Mouse (Mus musculus) limb, embryonic 11.5 days (tissue): ENCODE results near the gene Ifrd2. TPM values are rescaled to one million over a fixed set of nuclear protein-coding genes. Genes with fewer than 3 reads are reported as not detected.

Experiments
- ATAC-seq: fragments of 200-750 bp; cut with Nextera tagmentation; 2 replicates; pipeline ENCODE4 v1.8.0; 2017; ENCODE audit warnings: low read depth; ENCODE audit not compliant: insufficient number of reproducible peaks, low FRiP score, low TSS enrichment
- DNase-seq: peaks from one replicate; pipeline ENCODE4 v3.0.0-alpha.2; 2015; ENCODE audit warnings: low spot score
- H3K27ac ChIP-seq: fragments of 300-500 bp; sonication (generic); replicated peaks from 2 replicates; pipeline ENCODE4 v1.5.1; 2014; ENCODE audit warnings: low read depth, mild to moderate bottlenecking, low read length
- H3K27me3 ChIP-seq: fragments of 300-500 bp; sonication (generic); 2 replicates; pipeline ENCODE4 v1.6.1; 2014; ENCODE audit warnings: mild to moderate bottlenecking, low read length, mixed read lengths; ENCODE audit not compliant: control insufficient read depth, insufficient read depth
- H3K36me3 ChIP-seq: fragments of 300-500 bp; sonication (generic); 2 replicates; pipeline ENCODE4 v1.6.1; 2014; ENCODE audit warnings: mild to moderate bottlenecking, low read length, moderate library complexity, mixed read lengths; ENCODE audit not compliant: control insufficient read depth, insufficient read depth
- H3K4me1 ChIP-seq: fragments of 300-500 bp; sonication (generic); 2 replicates; pipeline ENCODE4 v1.6.1; 2014; ENCODE audit warnings: low read length, mixed read lengths; ENCODE audit not compliant: control insufficient read depth, insufficient read depth
- H3K4me2 ChIP-seq: fragments of 300-500 bp; sonication (generic); 2 replicates; pipeline ENCODE4 v1.6.1; 2014; ENCODE audit warnings: low read depth, mild to moderate bottlenecking, moderate library complexity; ENCODE audit not compliant: severe bottlenecking
- H3K4me3 ChIP-seq: fragments of 300-500 bp; sonication (generic); 2 replicates; pipeline ENCODE4 v1.5.1; 2014; ENCODE audit warnings: low read depth, low read length
- H3K9ac ChIP-seq: fragments of 300-500 bp; sonication (generic); 2 replicates; pipeline ENCODE4 v1.6.1; 2014; ENCODE audit warnings: mild to moderate bottlenecking, low read length
- H3K9me3 ChIP-seq: fragments of 300-500 bp; sonication (generic); 2 replicates; pipeline ENCODE4 v1.6.1; 2016; ENCODE audit warnings: low read length; ENCODE audit not compliant: control insufficient read depth
- WGBS: fragments of 180-500 bp; shearing (Covaris S2); extraction: QIAGEN DNeasy Blood & Tissue Kit; methylation state at CpG from one replicate; pipeline ENCODE4 v1.1.7; 2014; 5-methylcytosine and 5-hydroxymethylcytosine counted together
- polyA plus RNA-seq: library from polyadenylated mRNA; unstranded; fragments of >200 nt; fragmentation: Nextera tagmentation; extraction: Ambion mirVana; gene quantifications from 2 replicates; pipeline ENCODE4 v1.2.1, GENCODE M21; 2014

Ifrd2 gene
- polyA plus RNA-seq, 1 experiment from 2014 or later, result 49.0 TPM

GRCm38 (mm10) chr9:107594281-107595062 is 7.0 kb downstream of the Ifrd2 start:
- WGBS, result 75% methylated on average over 8 of the region's 8 CpGs
- no peaks in the 10 kb centered on the region for H3K4me1 ChIP-seq
- H3K27me3 ChIP-seq, result no peaks in the 10 kb centered on the region
- no peak overlapping the region for H3K27ac ChIP-seq
- ATAC-seq, result no peak
- H3K9ac ChIP-seq, result no peak overlapping the region
- no peaks in the 10 kb centered on the region for H3K9me3 ChIP-seq
- peaks cover 27% of the 10 kb centered on the region for H3K36me3 ChIP-seq
- no peak overlapping the region for H3K4me2 ChIP-seq
- no peak for DNase-seq
- H3K4me3 ChIP-seq, result no peak overlapping the region

GRCm38 (mm10) chr9:107596619-107597569 is 9.5 kb downstream of the Ifrd2 start:
- H3K27me3 ChIP-seq, result no peaks in the 10 kb centered on the region
- no peak overlapping the region for H3K27ac ChIP-seq
- ATAC-seq (no peak), DNase-seq (no peak)
- no peak overlapping the region for H3K4me2 ChIP-seq
- no peak overlapping the region for H3K4me3 ChIP-seq
- no peaks in the 10 kb centered on the region for H3K4me1 ChIP-seq
- no peak overlapping the region for H3K9ac ChIP-seq
- WGBS, result 92% methylated on average over 11 of the region's 11 CpGs
- H3K9me3 ChIP-seq, result no peaks in the 10 kb centered on the region
- peaks cover 12% of the 10 kb centered on the region for H3K36me3 ChIP-seq

DNA sequence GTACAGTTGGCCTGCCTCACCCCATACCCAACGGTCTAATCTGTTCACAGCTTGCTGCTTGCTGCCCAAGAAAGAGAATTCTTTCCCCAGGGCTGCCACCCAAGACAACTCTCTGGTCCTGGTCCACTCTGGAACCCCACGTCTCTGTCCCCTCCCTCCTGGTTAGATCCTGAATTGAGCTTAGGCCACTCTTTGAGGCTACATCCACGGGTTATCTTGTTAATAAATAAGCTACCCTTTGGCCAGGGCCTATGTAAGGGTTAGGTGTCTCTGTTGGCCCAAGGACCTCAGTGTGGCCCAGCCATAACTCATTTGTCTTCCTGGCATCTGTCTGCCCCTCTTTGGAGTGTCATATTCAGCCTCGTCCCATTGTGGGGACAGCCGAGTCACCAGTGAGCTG is 10.9 kb downstream of the Ifrd2 start:
- Histone ChIP-seq H3K4me1 (peaks cover 4% of the 10 kb centered on the region), H3K27ac (no peak overlapping the region), H3K9ac (no peak overlapping the region), H3K36me3 (peaks cover 5% of the 10 kb centered on the region), H3K4me3 (no peak overlapping the region), H3K4me2 (no peak overlapping the region), H3K9me3 (no peaks in the 10 kb centered on the region), H3K27me3 (no peaks in the 10 kb centered on the region)
- DNase-seq (no peak), ATAC-seq (no peak)
- 77% methylated on average over 5 of the region's 5 CpGs for WGBS

DNA sequence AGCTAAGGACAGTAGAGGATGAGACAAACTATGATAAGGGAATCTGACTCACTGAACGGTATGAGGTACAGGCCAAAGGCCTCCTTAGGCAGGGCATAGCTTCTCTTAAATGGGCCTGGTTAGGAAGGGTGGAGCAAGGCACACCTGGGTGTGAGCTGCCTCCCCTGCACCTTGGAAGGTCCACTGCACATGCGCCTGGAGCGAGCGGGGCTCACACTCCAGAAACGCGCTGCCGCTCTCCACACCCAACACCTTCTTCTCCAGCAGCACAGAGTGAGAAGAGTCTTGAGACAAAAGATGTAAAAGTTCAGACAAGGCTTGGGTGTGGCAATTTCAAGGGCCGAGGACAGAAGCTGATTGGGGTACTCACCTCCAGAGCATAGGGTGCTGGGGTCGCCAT is 12.0 kb downstream of the Ifrd2 start:
- no peak for DNase-seq
- Histone ChIP-seq H3K27me3 (no peaks in the 10 kb centered on the region), H3K9ac (no peak overlapping the region), H3K4me3 (no peak overlapping the region), H3K36me3 (no peaks in the 10 kb centered on the region; the same call in 1 of the 2 replicates), H3K9me3 (no peaks in the 10 kb centered on the region), H3K4me1 (peaks cover 10% of the 10 kb centered on the region), H3K4me2 (no peak overlapping the region), H3K27ac (no peak overlapping the region)
- WGBS, result 87% methylated on average over 9 of the region's 9 CpGs
- ATAC-seq, result no peak

- H3K27me3 ChIP-seq, result no peaks in the 10 kb centered on the region
These were observed 12.4 kb downstream of the Ifrd2 start for GRCm38 (mm10) chr9:107599842-107600241.

GRCm38 (mm10) chr9:107600745-107601144 is 13.3 kb downstream of the Ifrd2 start:
- no peak overlapping the region for H3K9ac ChIP-seq

More at GRCm38 (mm10) chr9:107599842-107600241, 12.4 kb downstream of the Ifrd2 start:
- Histone ChIP-seq H3K9ac (no peak overlapping the region), H3K36me3 (no peaks in the 10 kb centered on the region; the same call in 1 of the 2 replicates), H3K4me1 (peaks cover 14% of the 10 kb centered on the region), H3K27ac (no peak overlapping the region), H3K4me2 (no peak overlapping the region), H3K4me3 (no peak overlapping the region), H3K9me3 (no peaks in the 10 kb centered on the region)
- WGBS, result 74% methylated on average over 14 of the region's 14 CpGs
- no peak for DNase-seq
- ATAC-seq, result no peak

DNA sequence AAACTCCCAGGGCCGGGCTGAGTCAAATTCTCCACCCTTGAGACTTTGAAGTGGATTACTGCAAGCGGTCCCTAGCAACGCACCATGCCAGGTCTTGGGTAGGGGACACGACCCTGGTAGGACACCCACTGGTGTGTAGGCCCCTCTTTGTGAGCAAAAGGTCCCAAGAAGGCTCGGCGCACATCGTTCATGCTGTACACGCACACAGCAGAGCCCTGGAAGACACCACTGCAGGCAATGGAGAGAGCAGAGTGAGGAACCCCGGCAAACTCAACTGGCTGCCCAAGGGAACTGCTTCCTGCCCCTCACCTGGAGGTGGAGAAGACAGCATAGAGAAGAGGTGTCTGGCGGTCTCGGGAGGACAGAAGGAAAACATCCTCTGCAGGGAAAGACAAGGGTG is 13.8 kb downstream of the Ifrd2 start:
- peaks cover 28% of the 10 kb centered on the region for H3K4me1 ChIP-seq
- 86% methylated on average over 11 of the region's 11 CpGs for WGBS
- no peak for DNase-seq
- ATAC-seq, result no peak
- no peak overlapping the region for H3K4me2 ChIP-seq
- no peak overlapping the region for H3K27ac ChIP-seq
- no peaks in the 10 kb centered on the region; the same call in 1 of the 2 replicates for H3K36me3 ChIP-seq
- H3K9ac ChIP-seq, result no peak overlapping the region
- no peaks in the 10 kb centered on the region for H3K9me3 ChIP-seq
- no peaks in the 10 kb centered on the region for H3K27me3 ChIP-seq
- no peak overlapping the region for H3K4me3 ChIP-seq

More at GRCm38 (mm10) chr9:107600745-107601144, 13.3 kb downstream of the Ifrd2 start:
- H3K4me2 ChIP-seq, result no peak overlapping the region
- no peak overlapping the region for H3K4me3 ChIP-seq
- H3K27me3 ChIP-seq, result no peaks in the 10 kb centered on the region
- H3K36me3 ChIP-seq, result no peaks in the 10 kb centered on the region; the same call in 1 of the 2 replicates
- WGBS, result 79% methylated on average over 12 of the region's 12 CpGs
- peaks cover 23% of the 10 kb centered on the region for H3K4me1 ChIP-seq
- ATAC-seq (no peak), DNase-seq (no peak)
- no peak overlapping the region for H3K27ac ChIP-seq
- H3K9me3 ChIP-seq, result no peaks in the 10 kb centered on the region

- Histone ChIP-seq H3K4me2 (no peak overlapping the region), H3K27ac (no peak overlapping the region), H3K36me3 (no peaks in the 10 kb centered on the region; the same call in 1 of the 2 replicates), H3K4me3 (no peak overlapping the region), H3K9me3 (no peaks in the 10 kb centered on the region), H3K27me3 (no peaks in the 10 kb centered on the region), H3K9ac (peak overlapping the region; percentile 30), H3K4me1 (peaks cover 37% of the 10 kb centered on the region)
- ATAC-seq, result no peak
- WGBS, result 14% methylated on average over 10 of the region's 10 CpGs
- DNase-seq, result peak; percentile 98
These were observed 14.7 kb downstream of the Ifrd2 start for GRCm38 (mm10) chr9:107602068-107602648.
